Mouse (Mus musculus) G1E (cell line): ENCODE results near the gene AU040320. TPM values are rescaled to one million over a fixed set of nuclear protein-coding genes. Genes with fewer than 3 reads are reported as not detected.
A peak's percentile ranks its signal among the peaks of the same experiment; 100 is the strongest.

Source experiments
- ATAC-seq: 2 replicates; pipeline ENCODE4 v1.8.0; 2016; ENCODE audit warnings: mild to moderate bottlenecking; ENCODE audit not compliant: insufficient number of reproducible peaks, poor library complexity, low FRiP score, severe bottlenecking; ENCODE audit errors: extremely low read depth
- DNase-seq: peaks from one replicate; pipeline ENCODE4 v3.0.0; 2012; ENCODE audit warnings: low spot score
- H3K27me3 ChIP-seq: 2 replicates; pipeline ENCODE4 v1.6.1; 2012; ENCODE audit warnings: mild to moderate bottlenecking, low read length, inconsistent platforms; ENCODE audit not compliant: insufficient read depth
- H3K36me3 ChIP-seq: replicated peaks from 2 replicates; pipeline ENCODE3; 2012; ENCODE audit warnings: mild to moderate bottlenecking, inconsistent platforms
- H3K4me1 ChIP-seq: 2 replicates; pipeline ENCODE4 v1.6.1; 2012; ENCODE audit warnings: low read depth, low read length, inconsistent platforms, mixed read lengths; ENCODE audit not compliant: insufficient read depth
- H3K4me3 ChIP-seq: 2 replicates; pipeline ENCODE4 v1.5.1; 2012; ENCODE audit warnings: low read depth, mild to moderate bottlenecking, inconsistent platforms, low read length, moderate library complexity, mixed read lengths
- H3K9me3 ChIP-seq: replicated peaks from 2 replicates; pipeline ENCODE4 v1.6.1; 2012; ENCODE audit warnings: inconsistent platforms
- CTCF ChIP-seq: IDR thresholded peaks from 2 replicates; pipeline ENCODE4 v1.5.1; 2012; ENCODE audit warnings: low read depth, low read length, inconsistent platforms, mixed read lengths
- GATA1 ChIP-seq: IDR thresholded peaks from 2 replicates; pipeline ENCODE4 v1.6.1; 2012; ENCODE audit warnings: borderline replicate concordance, low read length, inconsistent platforms, mixed read lengths
- GATA2 ChIP-seq: IDR thresholded peaks from 2 replicates; pipeline ENCODE4 v1.6.1; 2012; ENCODE audit warnings: low read depth, low read length, inconsistent platforms, borderline replicate concordance
- POLR2AphosphoS5 ChIP-seq: IDR thresholded peaks from 2 replicates; pipeline ENCODE4 v1.6.1; 2012; ENCODE audit warnings: low read depth, low read length, inconsistent platforms; ENCODE audit not compliant: insufficient replicate concordance
- TAL1 ChIP-seq: conservative IDR thresholded peaks from 2 replicates; pipeline ENCODE4 v1.6.1; 2012; ENCODE audit warnings: low read depth, low read length, inconsistent platforms, mixed read lengths
- polyA plus RNA-seq: library from polyadenylated mRNA; stranded (reverse); fragments of >175 nt; gene quantifications from 2 replicates; pipeline ENCODE4 v1.2.3, GENCODE M21; 2012
- total RNA-seq, 2 experiments: library from RNA; stranded (forward) in 1 of 2; stranded (reverse) in 1 of 2; fragments of 200-1000 nt in 1 of 2; fragments of >200 nt in 1 of 2; fragmentation: Nextera tagmentation in 1 of 2; gene quantifications; 2 replicates each; pipeline ENCODE4 v1.2.3; 2014 to 2017

AU040320 gene
- total and polyA plus RNA-seq, 3 experiments: 15.5 to 41.5 (median 21.8) TPM

GRCm38 (mm10) chr4:126845664-126846063, 92.3 kb downstream of the AU040320 start:
- ATAC-seq (no peak), DNase-seq (no peak)
- H3K4me3 ChIP-seq: no peak overlapping the region
- peaks cover 6% of the 10 kb centered on the region; the same call in 1 of the 2 replicates for H3K4me1 ChIP-seq
- H3K27me3 ChIP-seq: no peaks in the 10 kb centered on the region
- no peaks in the 10 kb centered on the region for H3K9me3 ChIP-seq
- peaks cover 93% of the 10 kb centered on the region for H3K36me3 ChIP-seq
- TF ChIP-seq GATA1: no peak
- TF ChIP-seq POLR2AphosphoS5: no peak
- TF ChIP-seq CTCF: no peak
- TF ChIP-seq GATA2: no peak
- no peak for TF ChIP-seq TAL1

- Histone ChIP-seq H3K4me1 (peaks cover 6% of the 10 kb centered on the region; the same call in 1 of the 2 replicates), H3K4me3 (no peak overlapping the region), H3K27me3 (no peaks in the 10 kb centered on the region), H3K36me3 (peaks cover 93% of the 10 kb centered on the region), H3K9me3 (no peaks in the 10 kb centered on the region)
- no peak for TF ChIP-seq GATA2
- no peak for TF ChIP-seq TAL1
- no peak for TF ChIP-seq POLR2AphosphoS5
- TF ChIP-seq CTCF: no peak
- TF ChIP-seq GATA1: no peak
- no peak for ATAC-seq
- DNase-seq: no peak
Observed at GRCm38 (mm10) chr4:126846971-126847370, 93.6 kb downstream of the AU040320 start.

- Histone ChIP-seq H3K27me3 (no peaks in the 10 kb centered on the region), H3K4me3 (no peak overlapping the region)
- ATAC-seq: peak; percentile 34
Observed at GRCm38 (mm10) chr4:126850019-126850777, 96.9 kb downstream of the AU040320 start.

GRCm38 (mm10) chr4:126850778-126851080, 97.4 kb downstream of the AU040320 start:
- Histone ChIP-seq H3K27me3 (no peaks in the 10 kb centered on the region), H3K4me3 (no peak overlapping the region), H3K4me1 (peaks cover 6% of the 10 kb centered on the region; the same call in 1 of the 2 replicates), H3K9me3 (no peaks in the 10 kb centered on the region), H3K36me3 (peaks cover 93% of the 10 kb centered on the region)
- DNase-seq (no peak), ATAC-seq (no peak)
- TF ChIP-seq POLR2AphosphoS5 (no peak), GATA1 (no peak), GATA2 (no peak), TAL1 (no peak), CTCF (no peak)

More at GRCm38 (mm10) chr4:126850019-126850777, 96.9 kb downstream of the AU040320 start:
- no peak for DNase-seq
- Histone ChIP-seq H3K36me3 (peaks cover 95% of the 10 kb centered on the region), H3K4me1 (peaks cover 6% of the 10 kb centered on the region; the same call in 1 of the 2 replicates), H3K9me3 (no peaks in the 10 kb centered on the region)
- no peak for TF ChIP-seq TAL1
- no peak for TF ChIP-seq CTCF
- no peak for TF ChIP-seq GATA1

GRCm38 (mm10) chr4:126852971-126853370, 99.6 kb downstream of the AU040320 start:
- no peaks in the 10 kb centered on the region for H3K9me3 ChIP-seq
- peaks cover 83% of the 10 kb centered on the region for H3K36me3 ChIP-seq
- ATAC-seq (no peak), DNase-seq (no peak)
- no peaks in the 10 kb centered on the region for H3K27me3 ChIP-seq
- no peak overlapping the region for H3K4me3 ChIP-seq
- peaks cover 6% of the 10 kb centered on the region; the same call in 1 of the 2 replicates for H3K4me1 ChIP-seq
- no peak for TF ChIP-seq TAL1

- no peak for ATAC-seq
- Histone ChIP-seq H3K9me3 (no peaks in the 10 kb centered on the region), H3K36me3 (peaks cover 76% of the 10 kb centered on the region), H3K4me3 (no peak overlapping the region), H3K4me1 (no peaks in the 10 kb centered on the region), H3K27me3 (no peaks in the 10 kb centered on the region)
- DNase-seq: no peak
- no peak for TF ChIP-seq GATA1
- no peak for TF ChIP-seq GATA2
Observed at GRCm38 (mm10) chr4:126860268-126860986, 107.1 kb downstream of the AU040320 start.
